Mouse (Mus musculus) midbrain, postnatal 0 days (tissue): ENCODE results near the gene Acer3. TPM values are rescaled to one million over a fixed set of nuclear protein-coding genes. Genes with fewer than 3 reads are reported as not detected.

Experiments
- ATAC-seq: fragments of 200-750 bp; cut with Nextera tagmentation; 2 replicates; pipeline ENCODE4 v1.8.0; 2017; ENCODE audit warnings: moderate number of reproducible peaks, mild to moderate bottlenecking, moderate TSS enrichment, moderate library complexity; ENCODE audit not compliant: low FRiP score
- DNase-seq: peaks from one replicate; pipeline ENCODE4 v3.0.0-alpha.2; 2015; ENCODE audit warnings: low spot score
- H3K27ac ChIP-seq: fragments of 300-500 bp; sonication (generic); 2 replicates; pipeline ENCODE4 v1.5.1; 2014; ENCODE audit warnings: low read depth, mild to moderate bottlenecking, low read length, mixed read lengths
- H3K27me3 ChIP-seq: fragments of 300-500 bp; sonication (generic); 2 replicates; pipeline ENCODE4 v1.6.1; 2014; ENCODE audit warnings: low read length, control low read depth, mixed read lengths; ENCODE audit not compliant: insufficient read depth
- H3K36me3 ChIP-seq: fragments of 300-500 bp; sonication (generic); 2 replicates; pipeline ENCODE4 v1.6.1; 2014; ENCODE audit warnings: low read length, control low read depth, mixed read lengths; ENCODE audit not compliant: insufficient read depth
- H3K4me1 ChIP-seq: fragments of 300-500 bp; sonication (generic); 2 replicates; pipeline ENCODE4 v1.6.1; 2014; ENCODE audit warnings: mild to moderate bottlenecking, control low read depth, antibody characterized with exemption, low read length, mixed read lengths; ENCODE audit not compliant: insufficient read depth
- H3K4me2 ChIP-seq: fragments of 300-500 bp; sonication (generic); 2 replicates; pipeline ENCODE4 v1.6.1; 2014; ENCODE audit warnings: low read depth, mild to moderate bottlenecking, low read length, mixed read lengths; ENCODE audit not compliant: poor library complexity, severe bottlenecking
- H3K4me3 ChIP-seq: fragments of 300-500 bp; sonication (generic); 2 replicates; pipeline ENCODE4 v1.5.1; 2014; ENCODE audit warnings: low read depth, mild to moderate bottlenecking, low read length, moderate library complexity
- H3K9ac ChIP-seq: fragments of 300-500 bp; sonication (generic); replicated peaks from 2 replicates; pipeline ENCODE4 v1.6.1; 2014; ENCODE audit warnings: mild to moderate bottlenecking, low read length, moderate library complexity, mixed read lengths; ENCODE audit not compliant: poor library complexity, severe bottlenecking
- H3K9me3 ChIP-seq: fragments of 300-500 bp; sonication (generic); 2 replicates; pipeline ENCODE4 v1.6.1; 2016; ENCODE audit warnings: low read length, control low read depth
- CTCF ChIP-seq: IDR thresholded peaks from 2 replicates; pipeline ENCODE4 v1.5.1; 2016; ENCODE audit warnings: antibody characterized with exemption, mild to moderate bottlenecking
- WGBS: fragments of 180-500 bp; shearing (Covaris S2); extraction: QIAGEN DNeasy Blood & Tissue Kit; methylation state at CpG from one replicate; pipeline ENCODE4 v1.1.7; 2014; 5-methylcytosine and 5-hydroxymethylcytosine counted together
- polyA plus RNA-seq: library from polyadenylated mRNA; unstranded; fragments of >200 nt; fragmentation: Nextera tagmentation; extraction: Ambion mirVana; gene quantifications from 2 replicates; pipeline ENCODE4 v1.2.1, GENCODE M21; 2015
- total RNA-seq: library from RNA; depleted of rRNA; stranded (reverse); fragments of >200 nt; gene quantifications from 2 replicates; pipeline ENCODE4 v1.2.3, GENCODE M21; 2014; rRNA removed

Acer3 gene
- total and polyA plus RNA-seq, 2 experiments from 2014 or later, result 12.0 to 19.8 TPM

DNA sequence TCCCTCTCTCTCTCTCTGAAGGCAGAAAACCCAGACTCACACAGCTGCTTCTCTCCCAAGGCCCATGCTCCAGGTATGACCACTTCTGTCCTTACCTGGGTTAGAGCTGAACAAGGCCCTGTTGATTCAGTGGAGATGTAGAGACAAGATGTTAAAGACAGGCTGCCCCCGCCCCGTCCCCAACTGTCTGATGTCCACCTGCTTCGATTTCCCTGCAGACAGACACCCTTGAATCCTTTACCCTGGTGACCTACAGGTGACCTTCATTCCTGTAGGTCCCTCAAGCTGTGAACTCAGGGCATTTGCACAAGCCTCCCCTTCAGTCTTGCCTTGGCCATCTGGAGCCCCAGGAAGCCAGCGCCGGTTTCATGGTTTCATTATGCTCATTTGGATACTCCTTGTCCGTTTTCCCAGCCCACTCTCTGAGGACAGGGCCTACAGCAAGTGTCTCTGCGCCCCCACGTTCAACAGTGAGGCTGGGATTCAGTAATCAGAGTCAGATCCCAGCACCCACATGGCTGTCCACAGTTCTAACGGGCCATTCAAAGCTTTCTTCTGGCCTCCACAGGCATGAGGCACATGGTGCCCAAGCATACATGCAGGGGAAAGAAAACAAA lies 156.5 kb downstream of the Acer3 start:
- ATAC-seq, result no peak
- Histone ChIP-seq H3K4me3 (no peak overlapping the region), H3K4me1 (no peaks in the 10 kb centered on the region), H3K4me2 (no peak overlapping the region), H3K27ac (no peak overlapping the region), H3K9ac (no peak overlapping the region), H3K36me3 (peaks cover 8% of the 10 kb centered on the region), H3K9me3 (no peaks in the 10 kb centered on the region), H3K27me3 (no peaks in the 10 kb centered on the region)
- 78% methylated on average over 9 of the region's 9 CpGs for WGBS
- no peak for TF ChIP-seq CTCF
- no peak for DNase-seq

DNA sequence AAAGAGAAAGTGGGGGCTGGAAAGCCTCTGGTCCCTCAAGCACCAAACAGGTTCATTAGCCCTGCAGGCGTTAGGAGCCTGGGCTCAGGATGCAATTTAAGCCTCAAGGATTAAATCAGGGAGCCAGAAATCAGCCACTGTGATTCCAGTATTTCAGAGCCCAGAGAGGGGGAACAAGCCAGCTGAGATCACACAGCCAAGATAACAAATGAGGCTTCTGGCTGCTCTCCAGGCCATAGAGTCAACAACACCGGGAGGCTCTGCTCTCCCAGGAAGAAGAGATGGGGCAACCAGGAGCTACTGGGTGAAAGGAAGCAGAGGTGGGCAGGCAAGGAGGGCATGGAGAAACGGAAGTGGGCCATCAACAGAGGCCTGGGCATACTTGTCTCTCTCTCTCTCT lies 157.3 kb downstream of the Acer3 start:
- Histone ChIP-seq H3K9me3 (no peaks in the 10 kb centered on the region), H3K9ac (no peak overlapping the region), H3K27me3 (no peaks in the 10 kb centered on the region), H3K27ac (no peak overlapping the region), H3K36me3 (peaks cover 8% of the 10 kb centered on the region), H3K4me3 (no peak overlapping the region), H3K4me1 (no peaks in the 10 kb centered on the region), H3K4me2 (no peak overlapping the region)
- no peak for DNase-seq
- no peak for ATAC-seq
- 65% methylated on average over 3 of the region's 3 CpGs for WGBS
- no peak for TF ChIP-seq CTCF

DNA sequence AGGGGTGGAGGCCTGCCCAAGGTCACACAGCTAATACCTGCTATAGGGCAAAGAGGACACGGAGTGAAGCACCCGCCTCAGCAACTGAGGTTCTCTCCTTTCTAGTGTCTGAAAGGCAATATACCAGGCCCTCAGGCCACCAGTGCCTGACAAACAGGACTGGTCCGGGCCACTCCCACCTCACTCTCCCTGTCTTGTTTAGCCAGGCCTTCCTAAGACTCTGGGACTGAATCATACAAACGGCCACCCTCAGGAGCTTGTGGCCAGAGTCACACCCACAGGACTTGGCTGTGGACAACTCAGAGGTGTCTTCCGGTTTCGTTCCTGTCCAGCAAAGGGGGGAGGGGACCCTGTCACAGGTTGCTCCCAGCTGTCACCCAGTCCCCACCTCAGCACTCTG lies 158.8 kb downstream of the Acer3 start:
- Histone ChIP-seq H3K9ac (no peak overlapping the region), H3K4me1 (no peaks in the 10 kb centered on the region), H3K27me3 (no peaks in the 10 kb centered on the region), H3K27ac (no peak overlapping the region), H3K9me3 (no peaks in the 10 kb centered on the region), H3K4me3 (no peak overlapping the region), H3K36me3 (peaks cover 8% of the 10 kb centered on the region), H3K4me2 (no peak overlapping the region)
- ATAC-seq, result no peak
- TF ChIP-seq CTCF, result no peak
- WGBS, result 86% methylated on average over 6 of the region's 6 CpGs
- DNase-seq, result no peak

DNA sequence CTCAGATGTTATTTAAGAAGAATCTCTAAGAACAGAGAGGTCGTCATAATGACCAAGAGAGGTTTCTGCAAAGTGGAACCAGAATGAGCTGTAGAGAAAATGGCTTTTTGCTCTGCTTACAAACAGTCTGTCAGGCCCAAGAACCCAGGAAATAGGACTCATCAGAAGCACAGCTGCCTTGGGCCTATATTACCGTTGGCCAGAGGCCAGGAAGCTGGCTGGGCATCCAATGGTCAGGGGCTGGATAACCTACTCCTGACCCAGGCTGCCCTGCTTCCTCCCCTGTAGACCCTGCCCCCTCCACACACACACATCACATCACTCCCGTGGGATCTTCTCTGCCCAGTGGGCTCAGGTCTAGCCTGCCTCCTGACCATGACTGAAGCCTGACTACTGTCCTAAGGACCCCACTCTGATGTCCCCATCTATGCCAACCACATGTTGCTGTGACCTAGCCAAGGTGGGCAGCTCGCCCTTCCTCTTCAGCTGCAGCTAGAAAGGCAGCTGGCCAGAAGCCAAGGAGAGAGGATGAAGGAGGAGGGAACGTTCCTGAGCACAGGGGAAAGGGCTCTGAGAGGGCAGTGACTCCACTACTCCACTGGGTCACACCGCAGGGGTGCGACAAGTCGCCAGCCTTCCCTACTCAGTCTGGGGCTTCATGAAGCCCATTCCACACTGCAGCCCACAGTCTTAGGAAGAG lies 160.8 kb downstream of the Acer3 start:
- H3K27ac ChIP-seq, result no peak overlapping the region
- no peak overlapping the region for H3K9ac ChIP-seq
- H3K36me3 ChIP-seq, result peaks cover 10% of the 10 kb centered on the region
- WGBS, result 65% methylated on average over 8 of the region's 8 CpGs
- DNase-seq, result no peak
- no peak for ATAC-seq
- no peaks in the 10 kb centered on the region for H3K9me3 ChIP-seq
- no peak for TF ChIP-seq CTCF
- no peak overlapping the region for H3K4me2 ChIP-seq
- no peaks in the 10 kb centered on the region for H3K4me1 ChIP-seq
- no peaks in the 10 kb centered on the region for H3K27me3 ChIP-seq
- no peak overlapping the region for H3K4me3 ChIP-seq

DNA sequence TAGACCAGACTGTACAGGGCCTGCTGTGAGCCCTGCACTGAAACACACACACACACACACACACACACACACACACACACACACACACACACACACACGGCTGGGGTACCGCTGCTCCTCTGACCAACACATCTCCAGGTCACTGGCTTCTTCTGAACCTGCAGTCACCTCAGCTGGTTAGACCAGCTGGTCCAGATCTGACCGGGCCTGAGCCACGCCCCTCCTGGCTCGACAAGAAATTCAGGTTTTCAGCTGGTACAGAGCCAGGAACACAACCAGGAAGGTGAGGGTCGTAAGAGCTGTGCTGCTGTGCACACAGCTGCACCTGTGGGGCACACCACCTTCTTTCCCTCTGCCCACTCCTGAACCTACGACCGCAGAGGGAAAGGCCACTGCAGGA lies 162.5 kb downstream of the Acer3 start:
- ATAC-seq (no peak), DNase-seq (no peak)
- H3K4me2 ChIP-seq, result no peak overlapping the region
- no peak overlapping the region for H3K27ac ChIP-seq
- H3K4me1 ChIP-seq, result no peaks in the 10 kb centered on the region
- peaks cover 10% of the 10 kb centered on the region for H3K36me3 ChIP-seq
- no peak overlapping the region for H3K9ac ChIP-seq
- H3K27me3 ChIP-seq, result no peaks in the 10 kb centered on the region
- WGBS, result 74% methylated on average over 7 of the region's 8 CpGs
- H3K4me3 ChIP-seq, result no peak overlapping the region
- no peaks in the 10 kb centered on the region for H3K9me3 ChIP-seq
- no peak for TF ChIP-seq CTCF

DNA sequence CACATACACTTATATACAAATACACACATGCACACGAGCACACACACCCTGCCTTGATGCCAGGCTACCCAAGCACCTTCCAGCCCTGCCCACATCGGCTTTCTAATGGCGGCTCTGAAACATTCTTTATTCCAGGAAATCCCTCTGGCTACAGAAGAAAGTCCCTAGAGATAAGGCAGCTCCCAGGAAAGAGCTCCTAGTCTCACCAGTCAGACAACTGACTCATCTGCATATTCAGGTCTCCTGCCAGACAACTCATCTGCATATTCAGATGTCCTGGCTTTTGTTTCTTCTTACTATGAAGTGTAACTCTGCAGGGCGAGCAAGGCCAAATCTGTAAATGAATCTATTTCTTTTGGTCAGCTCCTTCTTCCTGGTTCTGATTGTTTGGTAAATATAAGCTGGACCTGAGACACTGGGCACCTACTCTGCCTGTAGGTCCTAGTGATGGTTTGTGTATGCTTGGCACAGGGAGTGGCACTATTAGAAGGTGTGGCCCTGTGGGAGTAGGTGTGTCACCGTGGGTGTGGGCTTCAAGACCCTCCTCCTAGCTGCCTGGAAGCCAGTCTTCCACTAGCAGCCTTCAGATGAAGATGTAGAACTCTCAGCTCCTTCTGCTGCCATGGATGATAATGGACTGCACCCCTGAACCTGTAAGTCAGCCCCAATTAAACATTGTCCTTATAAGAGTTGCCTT lies 163.2 kb downstream of the Acer3 start:
- H3K36me3 ChIP-seq, result peaks cover 14% of the 10 kb centered on the region
- no peak for ATAC-seq
- 39% methylated on average over 5 of the region's 5 CpGs for WGBS
- H3K27me3 ChIP-seq, result no peaks in the 10 kb centered on the region
- H3K9ac ChIP-seq, result no peak overlapping the region
- no peak for DNase-seq
- H3K4me2 ChIP-seq, result no peak overlapping the region
- no peak for TF ChIP-seq CTCF
- no peak overlapping the region for H3K27ac ChIP-seq
- no peak overlapping the region for H3K4me3 ChIP-seq
- H3K4me1 ChIP-seq, result no peaks in the 10 kb centered on the region
- H3K9me3 ChIP-seq, result no peaks in the 10 kb centered on the region

Other genes starting within 250 kb of the Acer3 start
- 66.0 and 74.3 TPM in 2 replicates for gene Myo7a, start 201.7 kb downstream of the Acer3 start, total RNA-seq
- 11.1 and 14.6 TPM in 2 replicates for gene Myo7a, start 201.7 kb downstream of the Acer3 start, polyA plus RNA-seq
- 0.55 and 0.57 TPM in 2 replicates for gene Omp, start 175.7 kb downstream of the Acer3 start, total RNA-seq
- gene Omp, start 175.7 kb downstream of the Acer3 start, polyA plus RNA-seq, result 0.22 and 0.46 TPM in 2 replicates
- gene Capn5, start 142.9 kb downstream of the Acer3 start, total RNA-seq, result 40.0 and 51.9 TPM in 2 replicates
- gene Capn5, start 142.9 kb downstream of the Acer3 start, polyA plus RNA-seq, result 20.7 and 20.9 TPM in 2 replicates
- gene B3gnt6, start 121.7 kb downstream of the Acer3 start, total RNA-seq, result 1.5 and 2.0 TPM in 2 replicates
- gene B3gnt6, start 121.7 kb downstream of the Acer3 start, polyA plus RNA-seq, result 1.3 TPM in 2 replicates
- gene Tsku, start 40.1 kb upstream of the Acer3 start, total RNA-seq, result 30.7 and 32.1 TPM in 2 replicates
- 6.1 and 7.0 TPM in 2 replicates for gene Tsku, start 40.1 kb upstream of the Acer3 start, polyA plus RNA-seq
- gene Gucy2d, start 119.2 kb upstream of the Acer3 start, total RNA-seq, result 0.05 TPM in 1 of 2 replicates, not detected in the other
- 0.05 TPM in 1 of 2 replicates, not detected in the other for gene Gucy2d, start 119.2 kb upstream of the Acer3 start, polyA plus RNA-seq
- 7.6 and 9.0 TPM in 2 replicates for gene Lrrc32, start 168.1 kb upstream of the Acer3 start, total RNA-seq
- 5.2 and 6.0 TPM in 2 replicates for gene Lrrc32, start 168.1 kb upstream of the Acer3 start, polyA plus RNA-seq